In the genomic region with DNA sequence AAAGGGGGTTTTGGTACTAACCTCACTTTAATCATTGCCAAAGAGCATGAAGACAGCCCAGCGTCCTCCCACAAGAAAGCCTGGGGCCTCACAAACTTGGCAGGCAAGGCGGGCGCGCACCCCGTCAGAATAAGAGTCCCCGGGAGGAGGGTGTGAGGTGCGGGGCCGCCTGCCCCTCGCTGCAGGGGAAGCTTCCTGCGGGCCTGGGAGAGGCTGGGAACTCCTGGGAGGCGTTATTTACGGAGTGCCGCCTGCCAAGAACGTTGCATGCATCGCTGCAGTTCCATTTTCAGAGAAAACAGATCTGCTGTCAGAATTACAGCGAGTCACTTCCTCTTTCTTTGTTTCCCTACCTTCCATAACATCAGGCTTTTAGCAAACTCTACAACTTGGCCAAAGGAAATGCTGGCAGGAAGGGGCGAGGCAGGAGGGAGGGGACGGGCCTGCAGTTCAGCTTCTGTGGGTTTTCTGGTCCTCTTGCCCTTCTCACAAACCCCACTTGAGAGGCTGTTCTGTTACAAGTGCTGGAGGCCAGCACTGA, we compare ENCODE assay signal across 8 mouse cellular contexts.
A peak's percentile ranks its signal among the peaks of the same experiment; 100 is the strongest.
DNase-seq lines count a peak whose midpoint lies in the region; ATAC-seq and TF ChIP-seq lines count a peak whose summit lies in the region.

No protein-coding gene starts in this region.

- H3K27ac ChIP-seq in gastrocnemius, adult 2 months: peak overlapping the region; percentile 91
- H3K27ac ChIP-seq in hindbrain, postnatal 0 days: peak overlapping the region; percentile 90
- H3K27ac ChIP-seq in left cerebral cortex, adult 2 months: peak overlapping the region; percentile 97
- H3K27ac ChIP-seq in macrophage: peak overlapping the region; percentile 91

- H3K27me3 ChIP-seq in hindbrain, postnatal 0 days (ENCODE audit: insufficient read depth, low read length): no peaks in the 10 kb centered on the region

- H3K4me3 ChIP-seq in gastrocnemius, adult 2 months: peak overlapping the region; percentile 74
- peak overlapping the region; percentile 32 for H3K4me3 ChIP-seq in hindbrain, postnatal 0 days (ENCODE audit: low read length)
- H3K4me3 ChIP-seq in left cerebral cortex, adult 2 months: peak overlapping the region; percentile 44
- H3K4me3 ChIP-seq in macrophage (ENCODE audit: inconsistent target): peak overlapping the region; percentile 52

- peaks cover 87% of the 10 kb centered on the region for H3K79me2 ChIP-seq in macrophage (ENCODE audit: inconsistent target)

- DNase-seq in gastrocnemius, adult 2 months: peak; percentile 95
- DNase-seq in hindbrain, postnatal 0 days (ENCODE audit: low spot score): peak; percentile 93
- DNase-seq in left cerebral cortex, adult 2 months (ENCODE audit: extremely low spot score in 1 of 2, low spot score in 2 of 2): peak; percentile 90 to 93
- peak; percentile 92 for DNase-seq in right cerebral cortex, adult 18-20 months
- DNase-seq in urinary bladder, adult 2 months (ENCODE audit: low spot score): peak; percentile 84

- no peaks in the 10 kb centered on the region for H3K9me3 ChIP-seq in hindbrain, postnatal 0 days (ENCODE audit: low read length)

- no peak for TF ChIP-seq CTCF in gastrocnemius, adult 2 months (IDR thresholded peaks at IDR 0.05)
- peak; percentile 30; the same call in 1 of the 2 replicates for TF ChIP-seq CTCF in hindbrain, postnatal 0 days (IDR thresholded peaks at IDR 0.05; ENCODE audit: low read depth)
- TF ChIP-seq CTCF in left cerebral cortex, adult 2 months (IDR thresholded peaks at IDR 0.05): no peak; the same call in 1 of the 2 replicates

- WGBS in hindbrain, postnatal 0 days: 1% methylated on average over 18 of the region's 18 CpGs
- under 1% methylated on average over 18 of the region's 18 CpGs for WGBS in macrophage (ENCODE audit: missing documents)

- H3K4me1 ChIP-seq in hindbrain, postnatal 0 days (ENCODE audit: insufficient read depth, low read length): peaks cover 56% of the 10 kb centered on the region

- intact Hi-C loops in gastrocnemius, adult 2 months (cut with DNase I): loop anchor here (2.0 kb wide), 1 partner anchor 46 kb away; no protein-coding TSS in a partner anchor
- intact Hi-C loops in left cerebral cortex, adult 2 months (cut with DNase I): loop anchor here (1.0 to 5.0 kb wide), 3 partner anchors 8 to 163 kb away; no protein-coding TSS in a partner anchor

- peak overlapping the region; percentile 68 for H3K4me2 ChIP-seq in hindbrain, postnatal 0 days (ENCODE audit: low read depth, low read length)

- peak; percentile 84 for ATAC-seq in activated CD4-positive, CD25-positive, alpha-beta regulatory T cell, adult 4 months
- ATAC-seq in common myeloid progenitor, adult 5-6 weeks (replicated peaks; ENCODE audit: low read depth, poor library complexity, severe bottlenecking): peak; percentile 79
- ATAC-seq in hindbrain, postnatal 0 days: peak; percentile 92

- no peaks in the 10 kb centered on the region for H3K36me3 ChIP-seq in hindbrain, postnatal 0 days (ENCODE audit: insufficient read depth, low read length)
- no peaks in the 10 kb centered on the region for H3K36me3 ChIP-seq in macrophage (ENCODE audit: inconsistent target)

- peak overlapping the region; percentile 47; the same call in 1 of the 2 replicates for H3K9ac ChIP-seq in hindbrain, postnatal 0 days (replicated peaks; ENCODE audit: low read length)

Comparison
In these comparisons a context has a peak if more than half of its experiments do, and no peak if none do; other contexts are left out.
1. Peak in every context shown above with its lines: DNase-seq, ATAC-seq, H3K4me3 ChIP-seq and H3K27ac ChIP-seq.